Mouse (Mus musculus) cerebellum, postnatal 36 days (tissue): ENCODE results near the gene Bhmt2.
A peak's percentile ranks its signal among the peaks of the same experiment; 100 is the strongest.

Source experiments
- DNase-seq, 2 experiments: peaks; one replicate each; pipeline ENCODE4 v3.0.0; 2021 to 2022; ENCODE audit warnings: mixed read lengths in 2 of 2

Bhmt2 gene

DNA sequence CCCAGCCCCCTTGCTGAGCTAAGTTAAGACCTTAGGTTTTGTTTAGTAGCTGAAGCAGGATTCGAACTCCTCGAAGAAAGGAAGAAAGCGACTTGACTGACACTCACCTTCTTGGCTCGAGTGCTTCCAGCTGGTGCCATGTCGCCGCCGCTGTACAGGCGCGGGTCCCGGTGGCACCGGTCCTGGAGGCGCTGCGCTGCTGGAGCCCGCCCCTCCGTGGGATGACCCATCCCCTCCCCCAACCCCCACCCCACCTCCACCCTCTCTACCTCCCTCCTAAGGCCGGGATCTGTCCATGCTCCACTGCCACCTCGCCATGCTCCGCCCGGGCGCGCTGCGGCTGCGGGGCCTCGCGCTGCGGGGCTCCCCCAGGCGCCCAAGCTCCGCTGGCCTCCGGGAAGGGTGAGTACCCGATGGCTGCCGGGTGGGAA, at the start of gene Bhmt2, which contains the start of gene Dmgdh:
TSS of gene Bhmt2 (minus strand) at position 172 of the 431 bp plus-strand sequence.
TSS of gene Dmgdh (plus strand) at position 303 of the 431 bp plus-strand sequence.
- DNase-seq, result no peak

DNA sequence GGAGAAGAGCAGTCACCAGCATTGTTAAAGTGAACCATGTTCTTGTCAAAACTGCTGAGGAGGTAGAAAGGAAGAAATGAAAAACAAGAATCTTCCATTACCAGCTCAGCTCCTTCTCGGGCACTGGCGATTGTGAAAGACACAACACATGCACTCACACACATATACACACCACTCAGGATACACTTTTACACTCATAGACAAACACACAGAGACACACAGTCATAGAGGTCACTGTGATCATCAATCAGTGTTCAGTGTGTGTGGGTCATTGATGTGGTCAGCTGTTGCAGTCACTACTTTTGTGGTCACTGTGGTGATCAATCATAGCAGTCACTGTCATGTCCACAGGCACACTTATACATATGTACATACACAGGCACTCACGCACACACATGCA, 49.4 kb upstream of the Bhmt2 start:
- no peak for DNase-seq

DNA sequence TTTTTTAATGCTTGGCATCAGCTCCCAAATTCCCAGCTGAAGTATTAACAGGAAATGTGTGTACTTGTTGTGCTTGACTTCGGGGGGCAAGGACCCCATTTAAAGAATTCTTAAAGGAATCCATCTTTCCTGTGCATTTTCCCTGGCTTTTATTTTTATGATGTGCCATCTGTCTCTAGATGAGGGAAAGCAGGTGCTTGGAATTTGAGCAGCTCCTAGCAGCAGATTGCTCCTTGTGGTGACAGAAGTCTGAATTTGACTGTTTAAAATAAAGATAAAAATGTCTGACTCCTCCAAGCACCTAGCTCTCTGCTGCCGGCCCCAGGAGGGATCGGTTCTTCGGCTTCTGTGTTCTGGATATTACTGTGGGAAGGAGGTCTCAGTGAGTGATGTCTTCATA, 47.8 kb upstream of the Bhmt2 start:
- DNase-seq, result no peak

DNA sequence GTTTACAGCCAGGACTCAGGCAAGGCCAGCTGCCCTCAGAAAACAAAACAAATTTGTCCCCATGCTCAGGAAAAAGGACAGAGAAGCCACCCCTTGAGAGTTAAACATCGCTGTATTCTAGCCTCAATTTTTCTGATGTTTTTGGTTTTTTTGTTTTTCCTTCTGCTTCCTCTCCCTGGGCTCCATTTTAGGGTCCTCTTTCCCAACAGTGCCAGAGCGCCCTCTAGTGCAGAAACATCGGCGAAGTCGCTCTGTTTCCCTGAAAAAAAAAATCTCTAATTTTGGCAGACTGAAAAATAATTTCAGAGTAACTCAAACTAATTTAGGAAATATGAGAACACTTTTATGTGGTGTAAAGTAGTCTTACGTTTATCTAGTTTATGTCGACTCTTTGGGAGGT, 44.8 kb upstream of the Bhmt2 start:
- DNase-seq, result peak; percentile 67

DNA sequence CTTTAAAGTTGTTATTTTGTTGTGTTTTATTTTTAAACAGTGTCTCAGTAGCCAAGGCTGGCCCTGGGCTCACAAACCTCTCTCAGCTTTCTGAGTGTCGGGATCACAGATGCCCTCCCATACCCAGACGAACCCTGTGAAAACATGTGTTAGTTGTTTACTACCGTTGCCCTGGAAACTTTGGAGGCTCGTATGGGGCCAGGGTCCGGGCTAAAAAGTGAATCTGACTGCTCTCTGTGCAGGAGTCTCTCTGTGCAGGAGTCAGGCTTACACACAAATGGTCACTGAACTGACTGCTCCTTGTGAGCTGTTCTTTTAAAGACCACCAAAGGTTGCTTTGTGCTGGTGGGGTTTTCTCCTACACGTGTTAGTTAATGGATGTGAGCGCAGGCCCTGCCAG, 43.0 kb upstream of the Bhmt2 start:
- DNase-seq, result no peak

DNA sequence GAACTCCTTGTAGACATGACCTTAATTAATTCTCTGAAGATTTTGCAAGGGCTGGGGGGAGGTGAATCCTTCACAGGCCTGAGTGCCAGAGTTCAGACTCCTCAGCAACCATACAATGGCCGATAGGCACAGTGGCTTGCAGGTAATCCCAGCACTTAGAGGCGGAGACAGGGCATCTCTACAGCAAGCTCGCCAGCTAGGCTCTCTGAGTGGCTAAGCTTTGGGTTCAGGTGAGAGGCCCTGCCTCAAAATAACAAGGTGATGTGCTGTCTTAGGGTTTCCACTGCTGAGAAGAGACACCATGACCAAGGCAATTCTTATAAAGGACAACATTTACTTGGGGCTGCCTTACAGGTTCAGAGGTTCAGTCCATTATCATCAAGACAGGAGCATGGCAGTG, 39.7 kb upstream of the Bhmt2 start:
- DNase-seq, result no peak

DNA sequence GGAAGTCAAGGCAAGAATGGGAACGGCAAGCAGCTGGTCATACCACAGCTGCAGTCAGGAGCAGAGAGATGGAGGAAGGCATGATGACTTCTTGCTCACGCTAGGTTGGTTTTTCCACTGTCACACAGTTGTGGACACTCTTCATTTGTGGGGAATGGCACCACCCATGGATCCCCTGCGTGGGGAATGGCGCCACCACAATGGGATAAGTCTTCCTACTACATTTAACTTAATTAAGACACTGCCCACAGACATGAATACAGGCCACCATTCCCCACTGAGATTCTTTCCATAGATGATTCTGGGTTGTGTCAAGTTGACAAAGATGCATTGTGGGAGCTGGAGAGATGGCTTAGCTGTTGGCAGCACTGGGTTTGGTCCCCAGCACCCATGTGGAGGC, 38.3 kb upstream of the Bhmt2 start:
- DNase-seq, result no peak

DNA sequence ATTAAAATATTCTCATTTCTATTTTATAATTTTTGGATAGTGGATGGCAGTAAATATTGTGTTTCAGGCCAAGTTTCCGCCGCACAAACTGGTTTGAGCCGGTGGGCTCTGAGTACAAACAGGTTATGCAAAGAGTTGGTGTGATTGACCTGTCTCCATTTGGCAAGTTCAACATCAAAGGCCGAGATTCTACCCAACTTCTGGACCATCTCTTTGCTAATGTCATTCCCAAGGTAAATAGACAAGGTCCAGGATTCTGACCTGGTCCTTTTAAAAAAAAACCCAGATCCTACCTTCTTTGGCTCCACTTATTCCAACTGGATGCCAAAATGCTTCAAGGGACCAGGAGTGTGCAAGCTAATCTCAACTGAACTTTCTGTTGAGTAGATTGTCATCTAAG, 37.1 kb upstream of the Bhmt2 start:
- DNase-seq, result no peak

DNA sequence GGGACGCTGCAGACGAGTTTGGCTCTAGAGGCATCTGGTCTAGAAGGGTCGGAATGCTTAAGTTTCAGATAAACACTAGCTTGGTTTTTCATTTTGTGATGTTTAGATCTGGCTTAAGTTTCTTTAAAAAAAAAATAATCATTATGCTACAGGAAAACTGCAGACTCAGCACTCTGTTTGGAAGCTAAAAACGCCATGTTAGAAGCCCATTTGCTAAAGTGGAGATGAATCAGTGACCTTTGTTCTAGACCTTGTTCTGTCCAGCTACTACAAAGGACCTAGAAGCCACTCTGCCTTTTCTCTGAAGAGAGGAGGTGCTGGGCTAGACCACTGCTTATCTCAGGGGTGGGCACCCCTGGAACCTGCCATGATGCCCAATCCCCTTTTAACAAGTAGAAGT, 36.2 kb upstream of the Bhmt2 start:
- DNase-seq, result no peak

DNA sequence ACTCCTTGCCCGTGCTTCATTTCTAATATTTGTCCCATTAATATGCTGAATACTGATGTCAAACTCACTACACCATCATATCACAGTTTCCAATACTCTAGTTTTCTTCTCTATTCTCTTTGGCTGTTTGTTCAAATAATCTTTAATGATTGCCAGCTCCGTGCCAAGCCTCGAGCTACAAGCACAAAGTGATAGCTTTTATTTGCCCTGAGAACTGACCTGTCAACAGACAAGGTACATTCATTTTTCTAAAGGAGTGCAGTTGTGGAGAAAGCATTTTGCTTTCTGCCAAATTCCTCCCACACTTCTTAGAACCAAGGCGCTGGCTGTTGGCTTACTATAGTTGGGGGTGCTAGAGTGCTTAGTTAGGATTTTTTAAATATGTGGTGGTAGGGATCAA, 33.2 kb upstream of the Bhmt2 start:
- no peak for DNase-seq

DNA sequence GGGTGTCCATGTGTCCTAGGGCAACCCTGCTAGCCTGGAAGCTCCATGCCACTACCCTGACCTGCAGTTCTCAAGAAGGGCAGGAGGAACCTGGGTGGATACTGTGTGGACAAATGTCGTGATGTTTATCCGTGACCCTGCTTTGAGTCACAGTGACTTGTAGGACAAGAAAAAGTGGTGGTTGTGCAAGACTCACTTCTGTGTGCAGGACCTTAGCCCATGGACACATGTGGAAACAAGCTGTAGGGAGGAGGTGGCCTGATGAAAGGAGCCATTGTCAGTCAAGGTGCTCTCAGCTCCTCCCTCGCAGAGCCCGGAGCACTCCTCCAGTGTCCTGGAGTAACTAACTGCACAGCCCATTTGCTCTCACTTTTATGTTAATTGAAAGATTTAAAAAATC, 31.6 kb upstream of the Bhmt2 start:
- no peak for DNase-seq

DNA sequence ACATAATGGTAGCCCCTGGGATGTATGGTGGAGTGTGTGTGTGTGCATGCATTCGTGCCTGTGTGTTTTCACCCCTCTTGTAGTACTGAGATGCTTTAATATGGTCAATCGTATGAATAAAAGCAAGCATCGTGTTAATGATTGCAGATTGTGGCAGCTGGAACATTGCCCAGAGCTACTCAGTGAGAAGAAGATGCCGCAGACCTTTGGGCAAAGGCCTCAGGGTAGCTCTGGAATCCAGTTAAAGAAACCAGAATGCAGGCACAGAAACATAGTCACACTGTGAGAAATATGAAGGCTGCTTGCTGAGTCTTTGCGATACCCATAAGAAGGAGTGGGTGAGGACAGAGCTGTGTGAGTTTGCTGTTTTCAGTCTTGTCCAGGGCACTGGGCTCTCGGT, 24.8 kb upstream of the Bhmt2 start:
- no peak for DNase-seq

DNA sequence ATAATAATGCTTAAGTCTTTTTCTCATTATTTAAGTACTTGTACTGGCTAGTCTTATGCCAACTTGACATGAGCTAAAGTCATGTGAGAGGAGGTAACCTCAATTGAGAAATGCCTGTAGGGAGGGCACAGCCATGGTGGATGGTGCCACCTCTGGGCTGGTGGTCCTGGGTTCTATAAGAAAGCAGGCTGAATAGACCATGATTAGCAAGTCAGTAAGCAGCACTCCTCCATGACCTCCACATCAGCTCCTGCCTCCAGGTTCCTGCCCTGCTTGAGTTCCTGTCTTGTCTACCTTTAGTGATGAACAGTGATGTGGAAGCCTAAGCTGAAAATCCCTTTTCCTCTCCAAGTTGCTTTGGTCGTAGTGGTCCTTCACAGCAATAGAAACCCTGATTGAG, 16.7 kb upstream of the Bhmt2 start:
- DNase-seq, result no peak

DNA sequence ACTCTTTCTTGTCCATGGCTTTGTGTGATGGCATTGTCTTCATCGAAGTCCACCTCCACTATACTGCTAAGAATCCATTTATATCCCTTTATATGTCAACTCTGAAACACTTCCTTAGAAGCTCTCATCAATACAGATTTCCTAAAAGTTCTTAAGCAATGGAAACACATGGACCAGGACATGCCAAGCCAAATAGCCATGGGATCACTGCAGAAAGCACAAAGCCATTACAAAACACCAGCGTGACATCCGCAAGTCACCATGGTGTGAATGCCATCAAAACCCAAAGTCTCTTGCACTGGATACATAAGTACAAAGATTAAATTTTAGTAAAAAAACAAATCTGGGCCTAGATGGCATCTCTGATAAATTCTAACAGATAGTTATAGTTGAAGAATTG, 15.5 kb upstream of the Bhmt2 start:
- DNase-seq, result no peak

DNA sequence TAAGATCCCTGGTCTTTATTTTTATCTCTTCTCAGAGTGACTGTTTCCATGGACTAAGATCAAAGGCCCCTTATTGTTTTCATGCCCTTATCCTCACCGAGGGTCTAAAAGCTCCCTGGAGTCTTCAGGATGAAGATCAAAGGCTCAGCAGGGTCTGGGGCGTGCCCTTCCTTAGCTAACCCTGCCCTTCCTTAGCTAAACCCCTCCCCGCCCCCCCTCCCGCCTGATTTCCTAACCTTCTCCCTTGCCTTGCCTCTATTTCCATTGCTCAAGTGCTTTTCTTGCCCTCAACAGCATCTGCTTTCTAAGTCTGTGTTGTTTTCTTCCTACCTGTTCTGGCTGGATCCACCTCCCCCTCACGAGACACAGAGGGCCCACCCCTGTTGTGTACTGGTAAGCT, 13.2 kb upstream of the Bhmt2 start:
- no peak for DNase-seq

DNA sequence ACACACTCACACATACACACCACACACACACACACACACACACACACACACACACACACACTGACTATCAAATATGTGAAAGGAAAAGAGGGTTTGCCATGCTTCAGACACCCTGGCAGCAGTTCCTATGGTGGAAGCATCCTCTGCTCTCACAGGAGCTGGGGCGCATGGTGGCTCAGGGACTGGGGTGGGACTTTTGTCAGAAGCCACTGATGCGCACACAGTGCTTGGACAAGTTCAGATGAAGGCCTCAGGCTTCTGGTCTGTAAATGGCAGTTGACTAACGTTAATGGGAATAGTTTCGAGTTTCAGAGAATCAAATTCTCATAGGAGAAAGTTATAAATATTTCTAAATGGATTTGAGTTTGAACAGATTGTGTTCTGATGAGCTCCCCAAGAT, 11.1 kb upstream of the Bhmt2 start:
- no peak for DNase-seq

DNA sequence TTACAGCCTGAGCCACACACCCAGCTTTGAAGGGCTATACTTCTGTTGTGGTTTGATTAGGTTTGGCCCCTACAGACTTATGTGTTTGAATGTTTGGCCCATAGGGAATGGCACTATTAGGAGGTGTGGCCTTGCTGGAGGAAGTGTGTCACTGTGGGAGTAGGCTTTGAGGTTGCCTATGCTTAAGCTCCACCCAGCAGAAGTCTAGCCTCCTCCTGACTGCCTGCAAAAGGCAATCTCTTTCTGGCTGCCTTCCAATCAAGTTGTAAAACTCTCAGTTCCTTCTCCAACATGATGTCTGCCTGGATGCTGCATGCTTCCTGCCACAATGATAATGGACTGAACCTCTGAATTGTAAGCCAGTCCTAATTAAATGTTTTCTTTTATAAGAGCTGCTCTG, 9.2 kb upstream of the Bhmt2 start:
- DNase-seq, result no peak

DNA sequence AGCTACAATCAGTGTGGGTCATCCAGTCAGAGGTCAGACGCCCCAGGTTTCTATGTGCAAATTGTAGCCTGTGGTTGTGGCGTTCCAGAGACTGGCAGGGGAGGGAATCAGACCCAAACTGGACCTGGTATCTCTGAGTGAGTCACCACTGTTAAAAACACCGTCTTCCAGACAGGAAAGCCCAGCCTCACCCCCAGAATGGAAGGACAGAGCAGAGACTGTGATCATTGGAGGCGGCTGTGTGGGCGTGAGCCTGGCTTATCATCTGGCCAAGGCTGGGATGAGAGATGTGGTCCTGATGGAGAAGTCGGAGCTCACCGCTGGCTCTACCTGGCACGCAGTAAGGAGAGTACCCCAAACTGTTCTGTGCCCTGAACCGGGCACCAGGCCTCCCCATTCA, 2.8 kb upstream of the Bhmt2 start:
- no peak for DNase-seq

DNA sequence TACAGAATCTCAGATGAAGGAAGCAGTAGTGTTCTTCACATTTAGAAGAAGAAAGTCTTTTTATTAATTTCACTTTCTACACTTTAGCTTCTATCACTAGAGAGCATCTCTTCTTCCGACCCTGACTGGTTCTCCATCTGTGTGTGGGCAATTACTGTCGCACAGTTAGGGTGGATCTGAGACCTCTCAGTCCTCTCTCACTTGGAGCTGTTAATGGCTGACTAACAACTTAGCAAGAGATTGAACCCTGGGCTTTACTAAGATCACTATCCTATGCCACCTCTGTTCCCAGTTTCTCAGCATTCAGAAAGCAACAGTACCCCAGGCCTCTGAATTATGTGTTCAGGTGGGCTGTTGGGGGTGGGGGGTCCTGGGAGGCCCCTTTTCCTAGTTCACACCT, 806 bp downstream of the Bhmt2 start:
- no peak for DNase-seq

DNA sequence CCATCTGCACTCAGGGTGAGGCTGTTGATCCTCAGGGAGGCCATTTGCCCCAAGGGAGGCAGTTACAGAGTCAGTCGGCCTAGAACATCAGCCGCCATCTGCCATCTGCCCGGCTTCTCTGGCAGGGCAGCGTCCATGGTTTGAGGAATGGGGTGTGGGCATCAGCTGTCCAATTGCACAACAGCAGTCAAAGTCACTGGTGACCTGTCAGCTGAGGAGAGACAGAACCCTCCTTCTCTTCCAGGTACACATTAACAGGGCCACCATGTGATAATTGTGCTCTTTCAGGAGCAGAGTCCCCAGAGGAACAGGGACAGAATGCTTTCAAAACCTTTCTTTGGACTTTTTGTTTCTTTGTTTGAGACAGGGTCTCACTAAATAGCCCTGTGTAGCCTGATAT, 1.7 kb downstream of the Bhmt2 start:
- DNase-seq, result no peak

DNA sequence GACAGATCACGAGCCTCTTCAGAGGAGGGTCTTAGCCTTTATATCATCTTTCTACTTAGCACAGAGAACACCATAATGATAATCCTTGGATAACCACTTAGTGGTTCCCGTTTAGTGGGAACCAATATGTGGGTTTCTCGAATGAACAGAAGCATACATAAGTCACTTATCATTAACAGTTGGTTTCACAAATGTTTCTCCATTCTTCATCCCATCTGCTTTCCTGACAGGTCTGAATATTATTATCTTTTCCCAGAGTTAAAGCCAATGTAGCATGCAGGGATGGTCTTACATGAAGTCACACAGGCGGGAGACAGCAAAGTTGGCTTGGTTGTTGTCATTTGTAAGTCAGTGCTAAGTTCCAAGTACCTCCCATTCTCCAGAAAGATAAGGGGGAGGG, 6.5 kb downstream of the Bhmt2 start:
- DNase-seq, result no peak

DNA sequence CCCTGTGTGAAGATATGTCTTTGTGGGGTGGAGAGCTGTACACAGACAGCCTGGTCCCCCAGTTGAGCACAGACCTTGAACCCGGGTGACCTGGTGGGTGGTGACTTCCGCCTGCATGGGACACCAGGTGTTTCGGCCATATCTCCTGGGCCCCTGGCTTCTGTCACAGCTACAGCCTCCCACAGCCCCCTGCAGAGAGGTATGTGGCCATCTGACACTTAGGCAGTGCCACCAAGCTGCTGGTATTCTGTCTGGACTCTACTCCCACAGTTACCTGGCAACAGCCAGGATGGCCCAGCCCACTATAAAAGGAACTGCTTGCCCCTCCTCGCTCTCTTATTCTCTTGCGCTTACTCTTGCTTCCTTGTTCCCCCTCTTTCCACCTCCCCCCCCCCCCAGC, 16.2 kb downstream of the Bhmt2 start:
- peak; percentile 31 to 34 for DNase-seq

DNA sequence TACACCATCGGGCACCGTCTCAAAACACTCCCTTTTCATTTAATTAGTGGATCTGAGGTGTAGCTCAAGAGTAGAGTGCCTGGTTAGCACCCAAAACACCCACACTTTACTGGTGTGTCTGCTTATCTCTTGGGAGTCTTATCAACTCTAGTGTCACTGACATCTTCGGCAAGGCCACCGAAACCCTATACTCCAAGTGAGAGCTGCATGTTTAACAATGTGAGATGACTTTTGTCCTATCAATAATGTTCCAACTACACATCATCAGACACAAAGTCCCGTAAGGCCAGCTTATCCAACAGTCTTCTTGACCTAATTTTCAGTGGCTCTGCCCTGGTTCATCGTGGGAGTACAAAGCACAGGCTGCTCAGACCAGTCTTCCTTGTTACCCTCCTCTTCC, 20.7 kb downstream of the Bhmt2 start:
- DNase-seq, result no peak

DNA sequence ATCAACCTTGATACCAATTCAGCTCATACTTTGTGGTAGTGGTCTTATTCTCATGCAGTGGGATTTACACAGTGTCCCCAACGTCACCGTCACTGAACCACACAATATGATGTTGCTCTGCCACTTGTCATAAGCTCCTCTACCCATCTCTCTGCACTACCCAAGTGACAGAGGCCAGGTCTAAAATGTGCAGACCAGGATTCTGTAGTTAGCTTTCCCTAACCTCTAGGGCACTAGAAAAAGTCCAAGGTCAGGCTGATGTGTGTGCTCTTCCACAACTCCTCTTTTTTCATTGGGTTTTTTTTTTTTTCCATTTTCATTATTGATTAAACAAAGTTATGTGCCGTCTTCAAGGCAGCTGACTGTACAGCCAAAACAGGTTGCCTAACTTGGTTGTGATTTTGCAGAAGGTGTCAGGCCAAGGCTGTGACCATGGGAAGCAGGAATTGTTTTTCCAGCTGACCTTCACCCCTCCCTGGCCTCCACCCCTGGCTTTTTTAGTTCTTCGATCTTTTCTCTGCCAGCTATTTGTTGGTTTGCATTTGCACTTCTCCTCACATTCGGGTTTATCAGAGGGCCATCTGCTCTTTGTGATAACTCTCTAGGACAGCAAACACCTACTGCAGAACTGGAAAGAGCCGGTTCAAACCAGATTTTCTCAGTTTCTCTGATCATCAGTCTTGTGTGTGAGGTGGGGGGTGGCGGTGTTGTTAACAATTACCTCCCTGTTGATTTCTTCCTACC, 25.5 kb downstream of the Bhmt2 start:
- no peak for DNase-seq

DNA sequence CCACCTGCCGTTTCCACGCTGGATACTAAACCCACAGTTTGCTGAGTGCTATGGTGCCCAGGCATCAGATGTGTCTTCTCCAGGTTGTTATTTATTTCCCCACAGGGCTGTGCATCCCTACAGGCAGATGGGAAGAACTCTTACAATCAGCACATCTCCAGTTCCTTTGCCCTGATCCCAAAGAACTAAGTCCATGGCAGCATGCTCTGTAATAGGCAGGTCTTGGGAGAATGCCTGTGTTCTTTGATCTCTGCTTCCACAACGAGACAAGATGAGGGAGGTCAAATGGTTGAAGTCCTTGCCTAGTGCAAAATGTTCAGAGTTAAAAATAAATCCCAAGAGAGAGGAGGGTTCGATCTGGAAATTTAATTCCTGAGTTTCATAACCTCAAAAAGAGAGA, 34.5 kb downstream of the Bhmt2 start:
- DNase-seq, result no peak
